Mouse (Mus musculus) small intestine, adult 2 months (tissue): ENCODE measurements around the gene Dip2c. TPM values are rescaled to one million over a fixed set of nuclear protein-coding genes. Genes with fewer than 3 reads are reported as not detected.

Experiments
- H3K27ac ChIP-seq: fragments of 200-500 bp; 2 replicates; pipeline ENCODE4 v1.5.1; 2012; ENCODE audit warnings: low read depth, low read length, control low read depth, inconsistent platforms; ENCODE audit not compliant: insufficient read depth
- H3K27me3 ChIP-seq: fragments of 200-500 bp; 2 replicates; pipeline ENCODE4 v1.6.1; 2012; ENCODE audit warnings: mild to moderate bottlenecking, moderate library complexity, low read length, inconsistent platforms; ENCODE audit not compliant: control insufficient read depth, insufficient read depth
- H3K36me3 ChIP-seq: fragments of 200-500 bp; 2 replicates; pipeline ENCODE4 v1.6.1; 2012; ENCODE audit warnings: mild to moderate bottlenecking, low read length, control low read depth, inconsistent platforms; ENCODE audit not compliant: control insufficient read depth, insufficient read depth
- H3K4me1 ChIP-seq: fragments of 200-500 bp; 2 replicates; pipeline ENCODE4 v1.6.1; 2012; ENCODE audit warnings: low read length, inconsistent platforms, mixed read lengths; ENCODE audit not compliant: control insufficient read depth, insufficient read depth, insufficient read length
- H3K4me3 ChIP-seq: fragments of 200-500 bp; 2 replicates; pipeline ENCODE4 v1.5.1; 2012; ENCODE audit warnings: low read depth, mild to moderate bottlenecking, control low read depth, inconsistent platforms, low read length, moderate library complexity
- CTCF ChIP-seq: fragments of 200-500 bp; IDR thresholded peaks from 2 replicates; pipeline ENCODE4 v1.5.1; 2012; ENCODE audit warnings: low read depth, mild to moderate bottlenecking, control low read depth, inconsistent platforms, low read length, moderate library complexity, mixed read lengths; ENCODE audit not compliant: insufficient replicate concordance, insufficient read length; ENCODE audit errors: extremely low read depth
- POLR2A ChIP-seq: fragments of 200-500 bp; IDR thresholded peaks from 2 replicates; pipeline ENCODE4 v1.6.1; 2012; ENCODE audit warnings: low read depth, mild to moderate bottlenecking, control low read depth, inconsistent platforms, low read length, moderate library complexity
- WGBS: fragments of 180-500 bp; shearing (Covaris S2); methylation state at CpG from one replicate; pipeline ENCODE4 v1.1.7; 2018; 5-methylcytosine and 5-hydroxymethylcytosine counted together
- polyA plus RNA-seq: library from polyadenylated mRNA; depleted of rRNA; stranded (reverse); fragments of >200 nt; gene quantifications from 2 replicates; pipeline ENCODE4 v1.2.3, GENCODE M21; 2012

Gene Dip2c
- polyA plus RNA-seq, 1 experiment, result 2.5 TPM

DNA sequence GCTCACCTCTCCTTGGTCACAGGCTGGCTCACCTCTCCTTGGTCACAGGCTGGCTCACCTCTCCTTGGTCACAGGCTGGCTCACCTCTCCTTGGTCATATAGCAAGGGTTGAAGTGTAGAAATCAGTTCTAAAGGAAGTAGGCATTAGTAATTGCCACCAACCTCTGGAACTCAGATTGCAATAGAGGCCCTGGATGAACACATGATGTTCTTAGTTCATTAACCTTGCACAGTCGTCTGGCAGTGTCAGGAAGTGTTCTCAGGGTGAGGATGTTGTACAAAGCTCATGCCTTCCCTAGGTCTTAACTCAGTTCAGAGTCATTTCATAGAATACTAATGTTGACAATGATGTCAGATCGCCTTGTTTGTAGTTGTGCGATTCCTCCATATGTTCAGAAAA lies 376.7 kb downstream of the Dip2c start:
- H3K4me3 ChIP-seq, result no peak overlapping the region
- H3K4me1 ChIP-seq, result no peaks in the 10 kb centered on the region
- no peak overlapping the region for H3K27ac ChIP-seq
- H3K36me3 ChIP-seq, result no peaks in the 10 kb centered on the region
- H3K27me3 ChIP-seq, result no peaks in the 10 kb centered on the region
- WGBS, result 78% methylated on average over 3 of the region's 3 CpGs
- TF ChIP-seq CTCF (no peak), POLR2A (no peak)

- Histone ChIP-seq H3K36me3 (no peaks in the 10 kb centered on the region), H3K27ac (no peak overlapping the region), H3K27me3 (no peaks in the 10 kb centered on the region), H3K4me3 (no peak overlapping the region), H3K4me1 (no peaks in the 10 kb centered on the region)
- no peak for TF ChIP-seq POLR2A
- no peak for TF ChIP-seq CTCF
- WGBS, result 91% methylated on average over 6 of the region's 6 CpGs
Measured at GRCm38 (mm10) chr13:9656613-9657012, 380.3 kb downstream of the Dip2c start.

- Histone ChIP-seq H3K4me3 (no peak overlapping the region), H3K36me3 (no peaks in the 10 kb centered on the region), H3K27me3 (no peaks in the 10 kb centered on the region), H3K4me1 (no peaks in the 10 kb centered on the region), H3K27ac (no peak overlapping the region)
- 71% methylated on average over 1 of the region's 1 CpGs for WGBS
- TF ChIP-seq POLR2A, result no peak
- no peak for TF ChIP-seq CTCF
Measured at GRCm38 (mm10) chr13:9660711-9661110, 384.4 kb downstream of the Dip2c start.

DNA sequence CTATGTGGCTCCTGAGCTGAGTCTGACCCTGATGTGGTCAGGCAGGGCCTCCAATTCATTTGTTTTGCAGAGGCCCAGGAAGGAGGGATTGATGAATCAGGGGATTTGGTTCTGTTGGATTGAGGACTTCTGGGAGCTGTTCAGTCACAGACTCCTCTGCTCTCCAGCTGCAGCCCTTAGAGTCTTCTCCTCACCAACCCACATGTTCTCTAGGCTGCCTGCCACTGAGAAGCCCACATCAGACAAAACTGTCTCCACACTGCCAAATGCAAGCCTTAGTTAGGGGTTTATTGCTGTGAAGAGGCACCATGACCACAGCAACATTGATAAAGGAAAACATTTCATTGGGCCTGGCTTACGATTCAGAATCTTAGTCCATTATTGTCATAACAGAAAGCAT lies 387.3 kb downstream of the Dip2c start:
- Histone ChIP-seq H3K27me3 (no peaks in the 10 kb centered on the region), H3K36me3 (0 out of 2 replicates have a peak, but pooled peaks cover 1% of the 10 kb centered on the region), H3K27ac (no peak overlapping the region), H3K4me3 (no peak overlapping the region), H3K4me1 (no peaks in the 10 kb centered on the region)
- 88% methylated on average over 1 of the region's 1 CpGs for WGBS
- TF ChIP-seq CTCF (no peak), POLR2A (no peak)

GRCm38 (mm10) chr13:9667954-9668496 lies 391.7 kb downstream of the Dip2c start:
- 77% methylated on average over 7 of the region's 7 CpGs for WGBS
- no peak overlapping the region for H3K27ac ChIP-seq
- H3K4me1 ChIP-seq, result no peaks in the 10 kb centered on the region
- 0 out of 2 replicates have a peak, but pooled peaks cover 1% of the 10 kb centered on the region for H3K36me3 ChIP-seq
- H3K27me3 ChIP-seq, result no peaks in the 10 kb centered on the region
- H3K4me3 ChIP-seq, result no peak overlapping the region
- no peak for TF ChIP-seq CTCF
- no peak for TF ChIP-seq POLR2A

DNA sequence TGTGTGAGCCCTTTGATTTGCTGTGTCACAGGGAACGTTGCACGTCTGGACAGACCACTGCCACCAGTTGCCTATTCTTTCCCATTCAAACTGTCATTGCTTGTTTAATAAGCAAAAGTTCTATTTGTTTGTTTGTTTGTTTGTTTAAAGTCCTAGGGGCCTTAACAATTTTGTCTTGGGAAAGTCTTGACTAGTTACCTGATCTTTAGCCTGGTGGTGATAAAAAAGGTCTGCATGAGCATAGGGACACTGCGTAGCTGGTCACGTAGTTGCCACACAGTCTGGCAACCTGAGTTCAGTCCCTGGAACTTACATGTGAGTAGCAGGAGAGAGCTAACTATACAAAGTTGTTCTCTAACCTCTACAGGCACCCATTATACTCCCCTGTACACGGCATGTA lies 392.9 kb downstream of the Dip2c start:
- 91% methylated on average over 5 of the region's 5 CpGs for WGBS
- Histone ChIP-seq H3K27me3 (no peaks in the 10 kb centered on the region), H3K4me1 (no peaks in the 10 kb centered on the region)

GRCm38 (mm10) chr13:9674126-9674525 lies 397.8 kb downstream of the Dip2c start:
- WGBS, result 96% methylated on average over 1 of the region's 1 CpGs
- Histone ChIP-seq H3K27me3 (no peaks in the 10 kb centered on the region), H3K36me3 (no peaks in the 10 kb centered on the region), H3K4me3 (no peak overlapping the region), H3K4me1 (no peaks in the 10 kb centered on the region), H3K27ac (no peak overlapping the region)
- TF ChIP-seq POLR2A, result no peak
- TF ChIP-seq CTCF, result no peak

More for the DNA sequence above, 392.9 kb downstream of the Dip2c start:
- Histone ChIP-seq H3K27ac (no peak overlapping the region), H3K36me3 (0 out of 2 replicates have a peak, but pooled peaks cover 1% of the 10 kb centered on the region), H3K4me3 (no peak overlapping the region)
- no peak for TF ChIP-seq POLR2A
- TF ChIP-seq CTCF, result no peak

- Histone ChIP-seq H3K27me3 (no peaks in the 10 kb centered on the region), H3K27ac (no peak overlapping the region), H3K36me3 (peaks cover 16% of the 10 kb centered on the region), H3K4me3 (no peak overlapping the region), H3K4me1 (no peaks in the 10 kb centered on the region)
- 90% methylated on average over 3 of the region's 3 CpGs for WGBS
- TF ChIP-seq POLR2A, result no peak
- TF ChIP-seq CTCF, result no peak
Measured at GRCm38 (mm10) chr13:9681492-9681891, 405.2 kb downstream of the Dip2c start.
